Mouse (Mus musculus) kidney, adult 2 months (tissue): Measurements from ENCODE around the gene Dupd1.

Source experiments
- CTCF ChIP-seq: fragments of 200-500 bp; conservative IDR thresholded peaks from 2 replicates; pipeline ENCODE4 v1.5.1; 2011; ENCODE audit warnings: low read depth, mild to moderate bottlenecking, control low read depth, low read length, moderate library complexity, mixed read lengths; ENCODE audit not compliant: insufficient read depth, insufficient read length
- POLR2A ChIP-seq: fragments of 200-500 bp; IDR thresholded peaks from one replicate; pipeline ENCODE4 v1.6.1; 2011; ENCODE audit warnings: low read depth, low read length, control low read depth

DNA sequence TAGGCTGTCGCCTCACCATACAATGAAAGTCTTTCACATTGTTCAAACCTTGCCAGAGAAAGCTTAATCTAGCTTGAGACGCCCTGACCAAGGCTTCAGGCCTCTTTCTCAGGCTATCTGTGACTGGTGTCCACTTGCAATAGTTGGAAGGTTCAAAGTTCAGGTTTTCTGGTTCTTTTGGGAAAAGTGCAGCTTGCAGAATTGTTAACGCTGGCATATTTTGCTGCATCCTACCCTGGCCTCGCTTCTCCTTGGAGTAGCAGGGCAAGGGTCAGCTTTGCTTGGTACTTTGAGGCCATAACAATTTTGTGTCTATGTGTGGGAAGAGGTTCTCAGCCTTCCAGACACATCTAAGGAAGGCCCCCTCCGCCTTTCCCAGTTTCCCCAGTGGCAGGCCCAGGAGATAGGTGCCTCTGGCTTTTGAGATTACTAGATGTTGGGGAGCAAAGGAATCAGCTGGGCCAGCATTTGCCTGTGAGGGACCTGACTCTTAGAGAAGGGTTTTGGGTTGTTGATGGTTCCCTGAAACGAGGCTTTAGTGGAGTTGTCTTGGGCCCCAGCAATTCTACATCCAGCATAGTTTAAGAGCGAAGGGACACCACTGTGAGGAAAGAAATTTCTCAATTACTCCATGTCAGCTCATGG, 18.1 kb downstream of the Dupd1 start:
- TF ChIP-seq CTCF (no peak), POLR2A (no peak)
